In the genomic region with DNA sequence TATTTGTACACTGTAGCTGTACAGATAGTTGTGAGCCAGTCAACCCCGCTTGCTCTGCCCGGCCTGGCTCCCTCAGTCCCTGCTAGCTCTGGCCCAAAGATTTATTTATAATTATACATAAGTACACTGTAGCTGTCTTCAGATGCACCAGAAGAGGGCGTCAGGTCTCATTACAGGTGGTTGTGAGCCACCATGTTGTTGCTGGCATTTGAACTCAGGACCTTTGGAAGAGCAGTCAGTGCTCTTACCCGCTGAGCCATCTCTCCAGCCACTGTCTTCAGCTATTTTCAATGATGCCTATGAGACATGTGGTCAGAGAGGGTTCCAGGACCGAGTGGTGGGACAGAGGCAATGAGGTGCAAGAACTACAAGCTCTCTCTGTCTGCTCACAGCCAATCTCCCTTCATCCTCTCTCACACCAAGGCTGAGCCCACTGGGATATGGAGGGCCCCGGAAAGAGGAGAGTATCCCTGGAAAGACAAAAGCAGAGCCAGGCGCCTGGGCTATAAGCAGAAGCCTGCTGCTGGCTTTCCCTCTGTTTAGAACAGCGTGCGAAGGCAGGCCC, we compare ENCODE assay signal across 8 mouse cellular contexts. TPM values are rescaled to one million over a fixed set of nuclear protein-coding genes. Genes with fewer than 3 reads are reported as not detected.
DNase-seq lines count a peak whose midpoint lies in the region; ATAC-seq and TF ChIP-seq lines count a peak whose summit lies in the region.
"Not testable (repeated sequence)": the region's sequence is repeated elsewhere in the genome, so short reads cannot be mapped to it uniquely, and the experiment has no call there.

No protein-coding gene starts in this region.

- not testable (repeated sequence) for H3K9ac ChIP-seq in embryonic facial prominence, embryonic 15.5 days; heart, embryonic 15.5 days; intestine, postnatal 0 days (ENCODE audit: low read depth, low read length); limb, embryonic 15.5 days
- H3K9ac ChIP-seq in forebrain, postnatal 0 days: peak overlapping the region; percentile 43
- 0 out of 2 replicates have a peak overlapping the region, but pooled peaks have one; percentile 23 for H3K9ac ChIP-seq in stomach, embryonic 16.5 days (ENCODE audit: low read length)

- H3K79me2 ChIP-seq in C2C12 (ENCODE audit: control insufficient read depth, insufficient read depth); myocyte (ENCODE audit: control insufficient read depth, insufficient read depth): not testable (repeated sequence)

- peak overlapping the region; percentile 58 for H3ac ChIP-seq in C2C12 (ENCODE audit: control insufficient read depth, insufficient read length, low read depth)
- not testable (repeated sequence) for H3ac ChIP-seq in myocyte (ENCODE audit: control insufficient read depth, insufficient read length)

- ATAC-seq in embryonic facial prominence, embryonic 15.5 days (ENCODE audit: insufficient number of reproducible peaks, low FRiP score, low TSS enrichment, low read depth): 0 out of 2 replicates have a peak, but pooled peaks have one; percentile 1
- ATAC-seq in forebrain, postnatal 0 days; heart, embryonic 15.5 days (replicated peaks; ENCODE audit: insufficient number of reproducible peaks, insufficient read depth, low FRiP score, low read depth); intestine, postnatal 0 days; limb, embryonic 15.5 days (ENCODE audit: insufficient number of reproducible peaks, low FRiP score, low TSS enrichment, low read depth); stomach, embryonic 16.5 days (ENCODE audit: insufficient read depth, low FRiP score): not testable (repeated sequence)

- H3K4me1 ChIP-seq in embryonic facial prominence, embryonic 15.5 days: peaks cover 27% of the 10 kb centered on the region
- not testable (repeated sequence) for H3K4me1 ChIP-seq in forebrain, postnatal 0 days (ENCODE audit: insufficient read depth); intestine, postnatal 0 days (replicated peaks; ENCODE audit: control insufficient read depth, insufficient read depth, low read length)
- H3K4me1 ChIP-seq in heart, embryonic 15.5 days (replicated peaks): peaks cover 24% of the 10 kb centered on the region
- H3K4me1 ChIP-seq in limb, embryonic 15.5 days: peaks cover 25% of the 10 kb centered on the region
- H3K4me1 ChIP-seq in stomach, embryonic 16.5 days (ENCODE audit: control insufficient read depth, insufficient read depth, low read length): peaks cover 31% of the 10 kb centered on the region

- H3K27me3 ChIP-seq in C2C12 (ENCODE audit: control insufficient read depth, insufficient read depth, insufficient read length); embryonic facial prominence, embryonic 15.5 days; forebrain, postnatal 0 days (ENCODE audit: insufficient read depth, low read length); heart, embryonic 15.5 days; intestine, postnatal 0 days (replicated peaks; ENCODE audit: control insufficient read depth, insufficient read depth, low read length); limb, embryonic 15.5 days; myocyte (ENCODE audit: control insufficient read depth, insufficient read depth, insufficient read length); stomach, embryonic 16.5 days (ENCODE audit: control insufficient read depth, insufficient read depth, low read length): not testable (repeated sequence)

- not testable (repeated sequence) for H3K79me3 ChIP-seq in C2C12 (ENCODE audit: low read depth)

- not testable (repeated sequence) for H3K4me2 ChIP-seq in embryonic facial prominence, embryonic 15.5 days (replicated peaks); heart, embryonic 15.5 days; intestine, postnatal 0 days (replicated peaks; ENCODE audit: low read depth); limb, embryonic 15.5 days; stomach, embryonic 16.5 days (ENCODE audit: low read depth, low read length)
- H3K4me2 ChIP-seq in forebrain, postnatal 0 days (ENCODE audit: low read depth): peak overlapping the region; percentile 41; the same call in 1 of the 2 replicates
- peak overlapping the region; percentile 98 for H3K4me2 ChIP-seq in myocyte (ENCODE audit: low read depth)

- peak overlapping the region; percentile 80 for H3K27ac ChIP-seq in embryonic facial prominence, embryonic 15.5 days (replicated peaks)
- peak overlapping the region; percentile 92 for H3K27ac ChIP-seq in forebrain, postnatal 0 days (ENCODE audit: low read depth, low read length)
- peak overlapping the region; percentile 33 for H3K27ac ChIP-seq in heart, embryonic 15.5 days
- not testable (repeated sequence) for H3K27ac ChIP-seq in intestine, postnatal 0 days (ENCODE audit: low read depth, low read length)
- H3K27ac ChIP-seq in limb, embryonic 15.5 days: peak overlapping the region; percentile 14; the same call in 1 of the 2 replicates
- peak overlapping the region; percentile 60; the same call in 1 of the 2 replicates for H3K27ac ChIP-seq in stomach, embryonic 16.5 days (ENCODE audit: low read length)

- TF ChIP-seq POLR2A in myocyte (IDR thresholded peaks at IDR 0.05; ENCODE audit: insufficient read length, low read depth): not testable (repeated sequence)

- DNase-seq in forebrain, postnatal 0 days: not testable (repeated sequence)

- H3K9me3 ChIP-seq in embryonic facial prominence, embryonic 15.5 days (replicated peaks); forebrain, postnatal 0 days (ENCODE audit: low read length); heart, embryonic 15.5 days (replicated peaks); intestine, postnatal 0 days (ENCODE audit: control insufficient read depth); limb, embryonic 15.5 days; stomach, embryonic 16.5 days (replicated peaks; ENCODE audit: control insufficient read depth, low read length): not testable (repeated sequence)

- TF ChIP-seq CTCF in C2C12 (IDR thresholded peaks at IDR 0.05; ENCODE audit: control insufficient read depth, insufficient read depth, insufficient read length); forebrain, postnatal 0 days (IDR thresholded peaks at IDR 0.05; ENCODE audit: low read depth): not testable (repeated sequence)
- 0 out of 2 replicates have a peak, but pooled peaks have one; percentile 11 for TF ChIP-seq CTCF in intestine, postnatal 0 days (IDR thresholded peaks at IDR 0.05; ENCODE audit: low read depth)

- 69% methylated on average over 9 of the region's 9 CpGs for WGBS in embryonic facial prominence, embryonic 15.5 days
- 73% methylated on average over 9 of the region's 9 CpGs for WGBS in forebrain, postnatal 0 days
- WGBS in heart, embryonic 15.5 days: 59% methylated on average over 9 of the region's 9 CpGs
- 76% methylated on average over 9 of the region's 9 CpGs for WGBS in intestine, postnatal 0 days
- 76% methylated on average over 9 of the region's 9 CpGs for WGBS in limb, embryonic 15.5 days
- WGBS in stomach, embryonic 16.5 days: 61% methylated on average over 9 of the region's 9 CpGs

- H3K36me3 ChIP-seq in C2C12 (ENCODE audit: control insufficient read depth, insufficient read depth); embryonic facial prominence, embryonic 15.5 days; forebrain, postnatal 0 days (ENCODE audit: insufficient read depth); heart, embryonic 15.5 days; intestine, postnatal 0 days (ENCODE audit: control insufficient read depth, insufficient read depth); limb, embryonic 15.5 days; myocyte (ENCODE audit: control insufficient read depth, insufficient read depth); stomach, embryonic 16.5 days (ENCODE audit: control insufficient read depth, insufficient read depth, low read length): not testable (repeated sequence)

- not testable (repeated sequence) for H3K4me3 ChIP-seq in C2C12 (ENCODE audit: insufficient read depth, poor library complexity, severe bottlenecking); embryonic facial prominence, embryonic 15.5 days (replicated peaks); forebrain, postnatal 0 days (ENCODE audit: low read depth, low read length); heart, embryonic 15.5 days; intestine, postnatal 0 days (ENCODE audit: low read depth, low read length); limb, embryonic 15.5 days; stomach, embryonic 16.5 days (replicated peaks; ENCODE audit: low read length)
- H3K4me3 ChIP-seq in myocyte: peak overlapping the region; percentile 12

RNA-seq across cellular contexts. Expression of a gene that starts 15.3 kb away (rescaled TPM):
- polyA plus RNA-seq in C2C12 (2012; fragmentation: generic; extraction: Trizol): 18.2 TPM
- 15.0 and 16.2 TPM in 2 replicates for polyA plus RNA-seq in embryonic facial prominence, embryonic 15.5 days (2015; fragmentation: Nextera tagmentation; extraction: Ambion mirVana)
- total RNA-seq in forebrain, postnatal 0 days (2014; rRNA removed): 69.0 and 85.8 TPM in 2 replicates
- polyA plus RNA-seq in forebrain, postnatal 0 days (2015; fragmentation: Nextera tagmentation; extraction: Ambion mirVana): 13.9 and 17.4 TPM in 2 replicates
- polyA plus RNA-seq in heart, embryonic 15.5 days (2015; fragmentation: Nextera tagmentation; extraction: Ambion mirVana): 7.8 and 8.8 TPM in 2 replicates
- 6.9 and 8.3 TPM in 2 replicates for polyA plus RNA-seq in intestine, postnatal 0 days (2015; fragmentation: Nextera tagmentation; extraction: Ambion mirVana)
- polyA plus RNA-seq in limb, embryonic 15.5 days (2015; fragmentation: Nextera tagmentation; extraction: Ambion mirVana): 11.2 and 13.8 TPM in 2 replicates
- polyA plus RNA-seq in myocyte (2012; fragmentation: generic; extraction: Trizol): 11.9 TPM
- polyA plus RNA-seq in stomach, embryonic 16.5 days (2015; fragmentation: Nextera tagmentation; extraction: Ambion mirVana): 13.2 and 13.3 TPM in 2 replicates
